Mouse (Mus musculus) limb, embryonic 14.5 days (tissue): ENCODE results near the gene Olfr536. TPM values are rescaled to one million over a fixed set of nuclear protein-coding genes. Genes with fewer than 3 reads are reported as not detected.
"Not testable (repeated sequence)": the region's sequence is repeated elsewhere in the genome, so short reads cannot be mapped to it uniquely, and the experiment has no call there.

Experiments
- ATAC-seq: fragments of 200-750 bp; cut with Nextera tagmentation; 2 replicates; pipeline ENCODE4 v1.8.0; 2017; ENCODE audit warnings: low read depth, moderate number of reproducible peaks, moderate TSS enrichment; ENCODE audit not compliant: low FRiP score
- DNase-seq: peaks from one replicate; pipeline ENCODE4 v3.0.0-alpha.2; 2015; ENCODE audit warnings: low spot score
- H3K27ac ChIP-seq: fragments of 300-500 bp; sonication (generic); replicated peaks from 2 replicates; pipeline ENCODE4 v1.5.1; 2014; ENCODE audit warnings: low read depth, mild to moderate bottlenecking, low read length, moderate library complexity, mixed read lengths
- H3K27me3 ChIP-seq: fragments of 300-500 bp; sonication (generic); 2 replicates; pipeline ENCODE4 v1.6.1; 2014; ENCODE audit warnings: low read length, mixed read lengths; ENCODE audit not compliant: control insufficient read depth, insufficient read depth
- H3K36me3 ChIP-seq: fragments of 300-500 bp; sonication (generic); 2 replicates; pipeline ENCODE4 v1.6.1; 2014; ENCODE audit warnings: mild to moderate bottlenecking, low read length, moderate library complexity, mixed read lengths; ENCODE audit not compliant: control insufficient read depth, insufficient read depth
- H3K4me1 ChIP-seq: fragments of 300-500 bp; sonication (generic); 2 replicates; pipeline ENCODE4 v1.6.1; 2014; ENCODE audit warnings: antibody characterized with exemption, low read length, mixed read lengths; ENCODE audit not compliant: control insufficient read depth, insufficient read depth
- H3K4me2 ChIP-seq: fragments of 300-500 bp; sonication (generic); replicated peaks from 2 replicates; pipeline ENCODE4 v1.6.1; 2014; ENCODE audit warnings: low read depth, mild to moderate bottlenecking, low read length, moderate library complexity; ENCODE audit not compliant: severe bottlenecking
- H3K4me3 ChIP-seq: fragments of 300-500 bp; sonication (generic); replicated peaks from 2 replicates; pipeline ENCODE4 v1.5.1; 2014; ENCODE audit warnings: low read length
- H3K9ac ChIP-seq: fragments of 300-500 bp; sonication (generic); 2 replicates; pipeline ENCODE4 v1.6.1; 2014; ENCODE audit warnings: mild to moderate bottlenecking, low read depth, low read length, moderate library complexity; ENCODE audit not compliant: severe bottlenecking
- H3K9me3 ChIP-seq: fragments of 300-500 bp; sonication (generic); 2 replicates; pipeline ENCODE4 v1.6.1; 2016; ENCODE audit warnings: low read length; ENCODE audit not compliant: control insufficient read depth
- POLR2A ChIP-seq: fragments of 200-500 bp; IDR thresholded peaks from 2 replicates; pipeline ENCODE4 v1.8.0; 2012; ENCODE audit warnings: inconsistent platforms, mild to moderate bottlenecking, moderate library complexity, borderline replicate concordance; ENCODE audit not compliant: insufficient read depth, insufficient read length; ENCODE audit errors: extremely low read depth
- WGBS: fragments of 180-500 bp; shearing (Covaris S2); extraction: QIAGEN DNeasy Blood & Tissue Kit; methylation state at CpG from one replicate; pipeline ENCODE4 v1.1.7; 2014; 5-methylcytosine and 5-hydroxymethylcytosine counted together
- polyA plus RNA-seq, 2 experiments: library from polyadenylated mRNA; depleted of rRNA in 1 of 2; stranded (reverse) in 1 of 2; unstranded in 1 of 2; fragments of >200 nt; fragmentation: Nextera tagmentation in 1 of 2; extraction: Ambion mirVana in 1 of 2; gene quantifications; 2 replicates each; pipeline versions ENCODE4 v1.2.1 to v1.2.3; 2012 to 2014

The Olfr536 gene
- polyA plus RNA-seq, 2 experiments = not detected

GRCm38 (mm10) chr7:140478733-140479132 is 28.5 kb downstream of the Olfr536 start:
- TF ChIP-seq POLR2A = no peak
- DNase-seq = no peak
- Histone ChIP-seq H3K4me3 (no peak overlapping the region), H3K27ac (no peak overlapping the region), H3K36me3 (no peaks in the 10 kb centered on the region), H3K4me2 (no peak overlapping the region), H3K4me1 (no peaks in the 10 kb centered on the region), H3K27me3 (no peaks in the 10 kb centered on the region), H3K9ac (no peak overlapping the region), H3K9me3 (no peaks in the 10 kb centered on the region; the same call in 1 of the 2 replicates)
- 88% methylated on average over 1 of the region's 1 CpGs for WGBS
- no peak for ATAC-seq

- Histone ChIP-seq H3K4me3 (no peak overlapping the region), H3K4me1 (no peaks in the 10 kb centered on the region), H3K27me3 (no peaks in the 10 kb centered on the region), H3K27ac (no peak overlapping the region), H3K9ac (no peak overlapping the region), H3K9me3 (no peaks in the 10 kb centered on the region; the same call in 1 of the 2 replicates), H3K4me2 (no peak overlapping the region), H3K36me3 (no peaks in the 10 kb centered on the region)
- TF ChIP-seq POLR2A = no peak
- ATAC-seq (no peak), DNase-seq (no peak)
- WGBS = 76% methylated on average over 1 of the region's 1 CpGs
Observed at GRCm38 (mm10) chr7:140477886-140478285, 29.3 kb downstream of the Olfr536 start.

DNA sequence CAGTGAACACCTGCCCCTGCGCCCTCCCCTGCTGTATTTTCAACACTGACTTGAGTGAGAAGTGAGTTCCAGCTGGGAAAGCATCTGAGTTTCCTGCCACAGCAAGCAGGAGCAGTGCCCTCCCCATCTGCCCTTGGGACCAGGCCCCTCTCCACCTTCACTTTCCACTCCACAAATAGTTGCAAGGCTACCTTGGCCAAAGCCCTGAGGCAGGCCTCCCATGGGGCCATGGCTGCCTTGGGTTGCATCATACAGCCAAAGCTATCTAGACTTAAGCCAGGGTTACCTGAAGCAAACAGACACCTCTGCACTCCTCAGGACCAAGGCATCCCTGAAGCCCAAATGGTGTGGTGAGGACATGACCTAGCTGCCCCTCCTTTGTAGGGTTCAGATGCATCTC is 44.1 kb downstream of the Olfr536 start, which contains the start of gene Olfr533:
Olfr533 (plus strand) TSS at position 301 of the 400 bp plus-strand sequence.
- H3K27ac ChIP-seq, ATAC-seq, H3K27me3 ChIP-seq, H3K4me2 ChIP-seq, H3K4me3 ChIP-seq, H3K9ac ChIP-seq, H3K36me3 ChIP-seq, H3K9me3 ChIP-seq, H3K4me1 ChIP-seq, DNase-seq: not testable (repeated sequence)
- no CpG with 5 or more reads among the region's 1 CpGs for WGBS

Other genes starting within 250 kb of the Olfr536 start
- not detected in 2 replicates for gene Olfr525, start 186.5 kb downstream of the Olfr536 start, polyA plus RNA-seq (2012; rRNA removed)
- gene Olfr525, start 186.5 kb downstream of the Olfr536 start, polyA plus RNA-seq (2014; fragmentation: Nextera tagmentation; extraction: Ambion mirVana) = not detected in 2 replicates
- not detected in 2 replicates for gene Olfr527, start 173.4 kb downstream of the Olfr536 start, polyA plus RNA-seq (2012; rRNA removed)
- gene Olfr527, start 173.4 kb downstream of the Olfr536 start, polyA plus RNA-seq (2014; fragmentation: Nextera tagmentation; extraction: Ambion mirVana) = not detected in 2 replicates
- not detected in 2 replicates for gene Olfr60, start 145.7 kb downstream of the Olfr536 start, polyA plus RNA-seq (2012; rRNA removed)
- gene Olfr60, start 145.7 kb downstream of the Olfr536 start, polyA plus RNA-seq (2014; fragmentation: Nextera tagmentation; extraction: Ambion mirVana) = not detected in 2 replicates
- not detected in 2 replicates for gene Olfr530, start 131.1 kb downstream of the Olfr536 start, polyA plus RNA-seq (2012; rRNA removed)
- not detected in 2 replicates for gene Olfr530, start 131.1 kb downstream of the Olfr536 start, polyA plus RNA-seq (2014; fragmentation: Nextera tagmentation; extraction: Ambion mirVana)
- not detected in 2 replicates for gene Olfr531, start 104.5 kb downstream of the Olfr536 start, polyA plus RNA-seq (2012; rRNA removed)
- not detected in 2 replicates for gene Olfr531, start 104.5 kb downstream of the Olfr536 start, polyA plus RNA-seq (2014; fragmentation: Nextera tagmentation; extraction: Ambion mirVana)
- not detected in 2 replicates for gene Olfr532, start 85.8 kb downstream of the Olfr536 start, polyA plus RNA-seq (2012; rRNA removed)
- not detected in 2 replicates for gene Olfr532, start 85.8 kb downstream of the Olfr536 start, polyA plus RNA-seq (2014; fragmentation: Nextera tagmentation; extraction: Ambion mirVana)
- not detected in 2 replicates for gene Olfr533, start 44.0 kb downstream of the Olfr536 start, polyA plus RNA-seq (2012; rRNA removed)
- not detected in 2 replicates for gene Olfr533, start 44.0 kb downstream of the Olfr536 start, polyA plus RNA-seq (2014; fragmentation: Nextera tagmentation; extraction: Ambion mirVana)
- not detected in 2 replicates for gene Olfr535, start 23.2 kb downstream of the Olfr536 start, polyA plus RNA-seq (2012; rRNA removed)
- not detected in 2 replicates for gene Olfr535, start 23.2 kb downstream of the Olfr536 start, polyA plus RNA-seq (2014; fragmentation: Nextera tagmentation; extraction: Ambion mirVana)
- not detected in 2 replicates for gene Olfr538, start 60.5 kb upstream of the Olfr536 start, polyA plus RNA-seq (2012; rRNA removed)
- gene Olfr538, start 60.5 kb upstream of the Olfr536 start, polyA plus RNA-seq (2014; fragmentation: Nextera tagmentation; extraction: Ambion mirVana) = not detected in 2 replicates
- gene Olfr46, start 93.9 kb upstream of the Olfr536 start, polyA plus RNA-seq (2012; rRNA removed) = not detected in 2 replicates
- not detected in 2 replicates for gene Olfr46, start 93.9 kb upstream of the Olfr536 start, polyA plus RNA-seq (2014; fragmentation: Nextera tagmentation; extraction: Ambion mirVana)
- gene Olfr61, start 121.6 kb upstream of the Olfr536 start, polyA plus RNA-seq (2012; rRNA removed) = not detected in 2 replicates
- not detected in 2 replicates for gene Olfr61, start 121.6 kb upstream of the Olfr536 start, polyA plus RNA-seq (2014; fragmentation: Nextera tagmentation; extraction: Ambion mirVana)
- gene Olfr53, start 139.1 kb upstream of the Olfr536 start, polyA plus RNA-seq (2012; rRNA removed) = not detected in 2 replicates
- gene Olfr53, start 139.1 kb upstream of the Olfr536 start, polyA plus RNA-seq (2014; fragmentation: Nextera tagmentation; extraction: Ambion mirVana) = not detected in 2 replicates
- gene Olfr539, start 152.5 kb upstream of the Olfr536 start, polyA plus RNA-seq (2012; rRNA removed) = 0.19 and 0.20 TPM in 2 replicates
- 0.03 TPM in 1 of 2 replicates, not detected in the other for gene Olfr539, start 152.5 kb upstream of the Olfr536 start, polyA plus RNA-seq (2014; fragmentation: Nextera tagmentation; extraction: Ambion mirVana)
- 0.04 and 0.06 TPM in 2 replicates for gene Olfr45, start 174.6 kb upstream of the Olfr536 start, polyA plus RNA-seq (2012; rRNA removed)
- not detected in 2 replicates for gene Olfr45, start 174.6 kb upstream of the Olfr536 start, polyA plus RNA-seq (2014; fragmentation: Nextera tagmentation; extraction: Ambion mirVana)
- gene Olfr541, start 189.9 kb upstream of the Olfr536 start, polyA plus RNA-seq (2012; rRNA removed) = not detected in 2 replicates
- gene Olfr541, start 189.9 kb upstream of the Olfr536 start, polyA plus RNA-seq (2014; fragmentation: Nextera tagmentation; extraction: Ambion mirVana) = not detected in 2 replicates